Mouse (Mus musculus): ENCODE measurements around the gene Vmn1r206. TPM values are rescaled to one million over a fixed set of nuclear protein-coding genes. Genes with fewer than 3 reads are reported as not detected.
"Not testable (repeated sequence)": the region's sequence is repeated elsewhere in the genome, so short reads cannot be mapped to it uniquely, and the experiment has no call there.

The Vmn1r206 gene
- polyA plus RNA-seq (2012; rRNA removed), result 0.19 TPM in 1 of 2 replicates, not detected in the other

DNA sequence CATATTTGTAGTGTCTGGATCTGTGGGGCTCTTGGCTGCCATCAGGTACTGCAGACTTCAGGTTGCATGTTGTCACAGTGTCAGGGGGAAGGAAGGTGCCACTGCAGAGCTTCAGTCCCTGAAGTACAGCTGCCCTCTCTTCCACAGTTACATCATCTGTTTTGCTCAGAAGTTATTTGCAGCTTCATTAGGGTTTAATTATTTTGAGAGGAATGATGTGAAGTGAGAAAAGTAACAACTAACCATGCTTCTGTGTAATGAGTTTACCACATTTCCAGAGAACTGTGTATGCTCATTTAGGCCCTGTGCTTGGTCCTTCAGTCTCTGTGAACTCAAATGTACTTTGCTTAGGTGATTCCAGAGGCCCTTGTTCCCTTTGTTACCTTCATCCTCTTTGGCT lies at the start of gene Vmn1r206:
Gene Vmn1r206 (minus strand): TSS at position 101 of the 400 bp plus-strand sequence.
- H3K27ac ChIP-seq (ENCODE audit: insufficient read depth, low read length); H3K4me3 ChIP-seq (ENCODE audit: insufficient read depth, low read length); H3K4me1 ChIP-seq (ENCODE audit: control insufficient read depth, insufficient read depth, low read length): not testable (repeated sequence)

DNA sequence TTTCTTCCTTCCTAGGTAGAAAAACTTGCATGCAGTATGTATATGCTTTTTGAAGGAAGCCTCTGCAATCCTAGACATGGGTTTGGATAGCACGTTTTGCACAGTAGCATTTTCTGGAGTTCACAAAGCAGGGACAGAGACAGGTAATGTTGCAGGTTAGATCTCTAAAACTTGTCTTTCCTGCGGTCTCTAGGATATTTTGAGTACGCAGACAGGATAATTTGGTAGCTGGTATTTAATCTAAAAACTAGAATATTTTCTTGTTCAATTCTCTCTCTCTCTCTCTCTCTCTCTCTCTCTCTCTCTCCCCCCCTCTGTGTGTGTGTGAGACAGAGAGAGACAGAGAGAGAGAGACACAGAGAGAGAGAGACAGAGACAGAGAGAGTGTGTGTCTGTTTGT lies 31.2 kb downstream of the Vmn1r206 start, which contains the start of gene Vmn1r205:
Gene Vmn1r205 (minus strand): TSS at position 101 of the 400 bp plus-strand sequence.
- TF ChIP-seq CTCF (IDR thresholded peaks at IDR 0.05; ENCODE audit: extremely low read depth, insufficient read depth, low read length) (no peak), POLR2A (IDR thresholded peaks at IDR 0.05; ENCODE audit: extremely low read depth, insufficient read depth, low read length) (no peak)
- Histone ChIP-seq H3K27ac (ENCODE audit: insufficient read depth, low read length) (no peak within 1 kb of the TSS), H3K4me3 (ENCODE audit: insufficient read depth, low read length) (no peak within 1 kb of the TSS), H3K4me1 (ENCODE audit: control insufficient read depth, insufficient read depth, low read length) (no peaks in the 10 kb centered on the region)

DNA sequence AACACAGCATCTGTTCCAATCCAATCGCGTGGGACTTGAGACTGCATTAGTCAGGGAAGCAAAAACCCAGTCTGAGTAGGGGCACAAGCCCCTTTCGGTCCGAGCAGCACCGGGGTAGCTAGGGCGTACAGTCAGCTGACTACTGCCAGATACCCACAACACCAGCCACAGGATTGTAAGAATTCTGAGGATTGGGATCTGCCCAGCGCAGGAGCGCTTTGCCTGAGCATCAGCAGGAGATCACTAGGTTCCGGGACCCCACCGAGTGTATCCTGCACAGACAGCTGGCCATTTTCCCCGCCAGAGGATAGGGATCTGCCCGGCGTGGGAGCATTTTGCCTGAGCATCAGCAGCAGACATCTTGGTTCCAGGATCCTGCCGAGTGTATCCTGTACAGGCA lies 40.7 kb downstream of the Vmn1r206 start:
- H3K4me1 ChIP-seq (ENCODE audit: control insufficient read depth, insufficient read depth, low read length); H3K27ac ChIP-seq (ENCODE audit: insufficient read depth, low read length); H3K4me3 ChIP-seq (ENCODE audit: insufficient read depth, low read length): not testable (repeated sequence)

DNA sequence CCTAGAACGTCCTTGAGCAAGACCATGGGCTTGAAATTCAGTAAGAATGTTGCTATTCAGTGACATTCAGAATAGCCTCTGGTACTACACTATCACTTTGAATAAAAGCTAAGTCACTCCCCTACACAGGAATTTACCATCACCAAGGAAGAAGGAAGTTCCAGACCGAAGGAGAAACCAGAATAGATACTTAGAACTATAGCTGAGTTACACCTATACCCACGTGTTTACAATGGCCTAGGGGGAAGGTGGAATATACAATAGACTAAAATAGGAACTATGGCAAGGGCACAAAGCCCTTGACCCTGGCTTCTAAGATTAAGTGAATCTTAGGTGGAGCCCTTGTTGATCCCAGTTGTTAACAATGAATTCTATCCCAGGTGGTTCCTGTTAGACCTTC lies 49.1 kb downstream of the Vmn1r206 start:
- H3K4me1 ChIP-seq (ENCODE audit: control insufficient read depth, insufficient read depth, low read length); H3K4me3 ChIP-seq (ENCODE audit: insufficient read depth, low read length); H3K27ac ChIP-seq (ENCODE audit: insufficient read depth, low read length): not testable (repeated sequence)

Other genes starting within 250 kb of the Vmn1r206 start
- not detected in 2 replicates for gene Vmn1r199, start 244.4 kb downstream of the Vmn1r206 start, polyA plus RNA-seq (2012; rRNA removed)
- not detected in 2 replicates for gene Vmn1r200, start 233.9 kb downstream of the Vmn1r206 start, polyA plus RNA-seq (2012; rRNA removed)
- not detected in 2 replicates for gene Vmn1r201, start 152.3 kb downstream of the Vmn1r206 start, polyA plus RNA-seq (2012; rRNA removed)
- not detected in 2 replicates for gene Vmn1r202, start 118.9 kb downstream of the Vmn1r206 start, polyA plus RNA-seq (2012; rRNA removed)
- gene Vmn1r203, start 106.1 kb downstream of the Vmn1r206 start, polyA plus RNA-seq (2012; rRNA removed), result not detected in 2 replicates
- gene Vmn1r204, start 71.1 kb downstream of the Vmn1r206 start, polyA plus RNA-seq (2012; rRNA removed), result not detected in 2 replicates
- gene Vmn1r205, start 31.3 kb downstream of the Vmn1r206 start, polyA plus RNA-seq (2012; rRNA removed), result not detected in 2 replicates
- gene Vmn1r207-ps, start 105.4 kb upstream of the Vmn1r206 start, polyA plus RNA-seq (2012; rRNA removed), result 0.02 TPM in 1 of 2 replicates, not detected in the other
- not detected in 2 replicates for gene Vmn1r208, start 153.1 kb upstream of the Vmn1r206 start, polyA plus RNA-seq (2012; rRNA removed)
- not detected in 2 replicates for gene Vmn1r209, start 185.4 kb upstream of the Vmn1r206 start, polyA plus RNA-seq (2012; rRNA removed)
- not detected in 2 replicates for gene Vmn1r210, start 207.1 kb upstream of the Vmn1r206 start, polyA plus RNA-seq (2012; rRNA removed)
- gene Vmn1r211, start 233.3 kb upstream of the Vmn1r206 start, polyA plus RNA-seq (2012; rRNA removed), result not detected in 2 replicates

All from cortical plate, adult 2 months (tissue).